In genomic region chr5:35807018-35807417, GRCm38 (mm10) we compare ENCODE assay signal across 21 mouse cellular contexts. TPM values are rescaled to one million over a fixed set of nuclear protein-coding genes. Genes with fewer than 3 reads are reported as not detected.
DNase-seq lines count a peak whose midpoint lies in the region; TF ChIP-seq lines count a peak whose summit lies in the region.
"Had no signal": no experiment of that assay in that cellular context is flagged by ENCODE, and none has a peak within 500 bp of the region (broad histone marks: within the 10 kb centered on the region; RNA-seq: fewer than 3 reads in every experiment).

No protein-coding gene starts in this region.

- WGBS in limb, embryonic 10.5 days = 90% methylated on average over 8 of the region's 8 CpGs

- no peak overlapping the region for H3K4me3 ChIP-seq in layer of hippocampus, adult 2 months
- no peak overlapping the region for H3K4me3 ChIP-seq in limb, embryonic 10.5 days
- H3K4me3 ChIP-seq: embryonic facial prominence, embryonic 15.5 days; erythroblast, embryonic 14.5 days; forebrain, embryonic 10.5 days; gastrocnemius, adult 2 months; heart, embryonic 12.5 days; hindbrain, embryonic 10.5 days; intestine, embryonic 15.5 days had no signal

- TF ChIP-seq CTCF in layer of hippocampus, adult 2 months (conservative IDR thresholded peaks at IDR 0.05) = no peak

- peak; percentile 40 for DNase-seq in adrenal gland, adult 2 months
- DNase-seq in adrenal gland, postnatal 4 days (ENCODE audit: low spot score in 2 of 2) = no peak
- DNase-seq in layer of hippocampus, adult 2 months (ENCODE audit: low spot score in 2 of 2) = no peak
- no peak for DNase-seq in layer of hippocampus, postnatal 14 days (ENCODE audit: low spot score in 2 of 2)
- peak; percentile 15 for DNase-seq in adrenal gland, postnatal 10 days
- peak; percentile 59 for DNase-seq in brain, adult 2 months (ENCODE audit: low read depth, low spot score)
- no peak for DNase-seq in limb, embryonic 10.5 days (ENCODE audit: low spot score)
- DNase-seq: cerebellum, adult 2 months; cerebellum, postnatal 14 days; embryo, embryonic 11 days; gastrocnemius, adult 2 months; gastrocnemius, postnatal 25 days had no signal

- no peaks in the 10 kb centered on the region for H3K36me3 ChIP-seq in limb, embryonic 10.5 days
- H3K36me3 ChIP-seq: embryonic facial prominence, embryonic 15.5 days; forebrain, embryonic 10.5 days; heart, embryonic 12.5 days; hindbrain, embryonic 10.5 days; intestine, embryonic 15.5 days had no signal

- peak overlapping the region; percentile 93 for H3K27ac ChIP-seq in layer of hippocampus, adult 2 months
- no peak overlapping the region for H3K27ac ChIP-seq in limb, embryonic 10.5 days
- H3K27ac ChIP-seq: embryonic facial prominence, embryonic 15.5 days; forebrain, embryonic 10.5 days; gastrocnemius, adult 2 months; hindbrain, embryonic 10.5 days; hindbrain, embryonic 14.5 days; intestine, embryonic 15.5 days had no signal

- H3K27me3 ChIP-seq in limb, embryonic 10.5 days (ENCODE audit: low read depth, poor library complexity, severe bottlenecking) = no peaks in the 10 kb centered on the region
- H3K27me3 ChIP-seq: embryonic facial prominence, embryonic 15.5 days; intestine, embryonic 15.5 days had no signal

- no peaks in the 10 kb centered on the region for H3K4me1 ChIP-seq in limb, embryonic 10.5 days
- H3K4me1 ChIP-seq: embryonic facial prominence, embryonic 15.5 days; forebrain, embryonic 10.5 days; hindbrain, embryonic 10.5 days; intestine, embryonic 15.5 days had no signal

- H3K9me3 ChIP-seq in limb, embryonic 10.5 days (replicated peaks) = no peaks in the 10 kb centered on the region
- H3K9me3 ChIP-seq: embryonic facial prominence, embryonic 15.5 days; forebrain, embryonic 10.5 days; heart, embryonic 12.5 days; hindbrain, embryonic 10.5 days; intestine, embryonic 15.5 days had no signal

RNA-seq across cellular contexts. Expression of gene Ablim2, which starts 49.3 kb away (rescaled TPM):
- 10 to 100 TPM in 1 of 2 experiments, 1 to 10 TPM in 1; 9.5 to 10.1 TPM for total RNA-seq in adrenal gland, adult 2 months (2021)
- 34.8 and 38.2 TPM in 2 replicates for polyA plus RNA-seq in adrenal gland, adult 2 months (2012; rRNA removed)
- 1 to 10 TPM; 6.0 to 7.3 TPM for total RNA-seq in adrenal gland, postnatal 4 days (2021)
- total RNA-seq in layer of hippocampus, adult 2 months (2021) = 100 to 1,000 TPM; 133 to 163 TPM
- total RNA-seq in layer of hippocampus, postnatal 14 days (2021) = 100 to 1,000 TPM in 1 of 2 experiments, 10 to 100 TPM in 1; 94.4 to 101 TPM
- 1 to 10 TPM; 4.0 to 8.9 TPM for total RNA-seq in adrenal gland, postnatal 10 days (2021)
- 0.74 and 0.92 TPM in 2 replicates for polyA plus RNA-seq in limb, embryonic 10.5 days (2016; fragmentation: Nextera tagmentation; extraction: Ambion mirVana)
- total RNA-seq: common myeloid progenitor, adult 5-6 weeks; MEL had no signal
- polyA plus RNA-seq: erythroblast, embryonic 14.5 days; forebrain, embryonic 10.5 days had no signal

Comparison
In these comparisons a context has a peak if more than half of its experiments do, and no peak if none do; other contexts are left out.
1. DNase-seq: peak in adrenal gland, adult 2 months (single experiment), adrenal gland, postnatal 10 days (single experiment) and brain, adult 2 months (single experiment); none in adrenal gland, postnatal 4 days (0 of 2), layer of hippocampus, adult 2 months (0 of 2), layer of hippocampus, postnatal 14 days (0 of 2) and limb, embryonic 10.5 days (single experiment).
2. RNA of gene Ablim2, which starts 49.3 kb away (total RNA-seq): 133 to 163 TPM in layer of hippocampus, adult 2 months and 94.4 to 101 TPM in layer of hippocampus, postnatal 14 days; 9.5 to 10.1 TPM in adrenal gland, adult 2 months, 4.0 to 8.9 TPM in adrenal gland, postnatal 10 days and 6.0 to 7.3 TPM in adrenal gland, postnatal 4 days; every median in the first group is over 4 times any median in the second.